Mouse (Mus musculus): ENCODE results near the gene Grik3. TPM values are rescaled to one million over a fixed set of nuclear protein-coding genes. Genes with fewer than 3 reads are reported as not detected.

Grik3 gene
- polyA plus RNA-seq, 1 experiment from 2014 or later = not detected

- WGBS (ENCODE audit: missing documents) = 80% methylated on average over 16 of the region's 16 CpGs
- Histone ChIP-seq H3K4me3 (ENCODE audit: inconsistent target) (no peak overlapping the region), H3K36me3 (ENCODE audit: inconsistent target) (no peaks in the 10 kb centered on the region), H3K27ac (no peak overlapping the region), H3K79me2 (ENCODE audit: inconsistent target) (no peaks in the 10 kb centered on the region)
Measured at GRCm38 (mm10) chr4:125742162-125742571, 251.7 kb downstream of the Grik3 start.

GRCm38 (mm10) chr4:125745902-125746301 is 255.4 kb downstream of the Grik3 start:
- H3K79me2 ChIP-seq (ENCODE audit: inconsistent target) = no peaks in the 10 kb centered on the region
- 48% methylated on average over 3 of the region's 3 CpGs for WGBS (ENCODE audit: missing documents)
- no peak overlapping the region for H3K27ac ChIP-seq
- H3K36me3 ChIP-seq (ENCODE audit: inconsistent target) = no peaks in the 10 kb centered on the region
- no peak overlapping the region for H3K4me3 ChIP-seq (ENCODE audit: inconsistent target)

- no peak overlapping the region for H3K27ac ChIP-seq
- no peaks in the 10 kb centered on the region for H3K36me3 ChIP-seq (ENCODE audit: inconsistent target)
- H3K79me2 ChIP-seq (ENCODE audit: inconsistent target) = no peaks in the 10 kb centered on the region
- WGBS (ENCODE audit: missing documents) = 78% methylated on average over 5 of the region's 5 CpGs
- H3K4me3 ChIP-seq (ENCODE audit: inconsistent target) = no peak overlapping the region
Measured at GRCm38 (mm10) chr4:125756393-125756792, 265.9 kb downstream of the Grik3 start.

GRCm38 (mm10) chr4:125760326-125760725 is 269.8 kb downstream of the Grik3 start:
- Histone ChIP-seq H3K79me2 (ENCODE audit: inconsistent target) (no peaks in the 10 kb centered on the region), H3K4me3 (ENCODE audit: inconsistent target) (no peak overlapping the region), H3K36me3 (ENCODE audit: inconsistent target) (no peaks in the 10 kb centered on the region), H3K27ac (no peak overlapping the region)
- 83% methylated on average over 1 of the region's 4 CpGs for WGBS (ENCODE audit: missing documents)

GRCm38 (mm10) chr4:125763056-125763455 is 272.6 kb downstream of the Grik3 start:
- Histone ChIP-seq H3K4me3 (ENCODE audit: inconsistent target) (no peak overlapping the region), H3K36me3 (ENCODE audit: inconsistent target) (no peaks in the 10 kb centered on the region), H3K79me2 (ENCODE audit: inconsistent target) (no peaks in the 10 kb centered on the region), H3K27ac (no peak overlapping the region)
- 74% methylated on average over 5 of the region's 5 CpGs for WGBS (ENCODE audit: missing documents)
